Mouse (Mus musculus) lung, postnatal 0 days (tissue): Measurements from ENCODE around the gene Wbp11.

ENCODE experiments used
- CTCF ChIP-seq: IDR thresholded peaks from 2 replicates; pipeline ENCODE4 v1.5.1; 2016; ENCODE audit warnings: antibody characterized with exemption, mild to moderate bottlenecking
- EP300 ChIP-seq: IDR thresholded peaks from 2 replicates; pipeline ENCODE4 v1.6.1; 2016; ENCODE audit warnings: antibody characterized with exemption, mild to moderate bottlenecking, control low read depth

GRCm38 (mm10) chr6:136868921-136869320, 40.9 kb upstream of the Wbp11 start:
- TF ChIP-seq EP300 (no peak), CTCF (no peak)
